ENCODE assay signal across 24 mouse cellular contexts in genomic region chr8:122157689-122158088, GRCm38 (mm10).
DNase-seq lines count a peak whose midpoint lies in the region; ATAC-seq lines count a peak whose summit lies in the region.
"Had no signal": no experiment of that assay in that cellular context is flagged by ENCODE, and none has a peak within 500 bp of the region (broad histone marks: within the 10 kb centered on the region; RNA-seq: fewer than 3 reads in every experiment).

No protein-coding gene starts in this region.

- no peaks in the 10 kb centered on the region for H3K9me3 ChIP-seq in limb, embryonic 15.5 days
- H3K9me3 ChIP-seq: heart, embryonic 13.5 days; kidney, embryonic 15.5 days; midbrain, embryonic 12.5 days had no signal

- 31% methylated on average over 12 of the region's 12 CpGs for WGBS in limb, embryonic 15.5 days

- ATAC-seq in limb, embryonic 15.5 days (ENCODE audit: insufficient number of reproducible peaks, low FRiP score, low TSS enrichment, low read depth), result 0 out of 2 replicates have a peak, but pooled peaks have one; percentile 32
- no peak for ATAC-seq in cerebellum, adult (ENCODE audit: insufficient number of reproducible peaks, low FRiP score, low TSS enrichment)
- ATAC-seq: intestine, postnatal 0 days; liver, postnatal 0 days had no signal

- peak; percentile 54 for DNase-seq in embryo, embryonic 10.5 days (ENCODE audit: low spot score)
- DNase-seq in embryo, embryonic 11.5 days (ENCODE audit: low read depth, low spot score), result peak; percentile 37
- peak; percentile 73 for DNase-seq in forelimb bud, embryonic 11.5 days (ENCODE audit: low read depth, low spot score)
- DNase-seq in left cerebral cortex, adult 11 months (ENCODE audit: low spot score), result no peak
- DNase-seq in adrenal gland, adult 18-20 months (ENCODE audit: low spot score in 2 of 2), result no peak
- DNase-seq: adrenal gland, adult 8-10 months; cerebellum, adult 8-10 months; cerebellum, postnatal 36 days; heart, adult 11 months; heart, postnatal 14 days; kidney, postnatal 36 days; layer of hippocampus, postnatal 36 days; liver, postnatal 0 days; lung, postnatal 10 days; right cerebral cortex, postnatal 25 days; spleen, adult 18-20 months; thymus, postnatal 14 days had no signal

- H3K27me3 ChIP-seq in limb, embryonic 15.5 days, result no peaks in the 10 kb centered on the region
- H3K27me3 ChIP-seq: kidney, embryonic 15.5 days; midbrain, embryonic 12.5 days had no signal

- H3K4me3 ChIP-seq in limb, embryonic 15.5 days, result no peak overlapping the region
- H3K4me3 ChIP-seq: heart, embryonic 13.5 days; kidney, embryonic 15.5 days; midbrain, embryonic 12.5 days had no signal

- H3K4me2 ChIP-seq in limb, embryonic 15.5 days, result no peak overlapping the region
- H3K4me2 ChIP-seq: heart, embryonic 13.5 days; kidney, embryonic 15.5 days; liver, embryonic 11.5 days; midbrain, embryonic 12.5 days had no signal

- H3K27ac ChIP-seq in limb, embryonic 15.5 days, result peak overlapping the region; percentile 38; the same call in 1 of the 2 replicates
- H3K27ac ChIP-seq: heart, embryonic 13.5 days; kidney, embryonic 15.5 days; midbrain, embryonic 12.5 days had no signal

- no peaks in the 10 kb centered on the region for H3K36me3 ChIP-seq in limb, embryonic 15.5 days
- H3K36me3 ChIP-seq: heart, embryonic 13.5 days; kidney, embryonic 15.5 days; midbrain, embryonic 12.5 days had no signal

- peaks cover 8% of the 10 kb centered on the region for H3K4me1 ChIP-seq in limb, embryonic 15.5 days

- H3K9ac ChIP-seq in limb, embryonic 15.5 days, result no peak overlapping the region
- H3K9ac ChIP-seq: heart, embryonic 13.5 days; kidney, embryonic 15.5 days; liver, postnatal 0 days; midbrain, embryonic 12.5 days had no signal

Comparison
In these comparisons a context has a peak if more than half of its experiments do, and no peak if none do; other contexts are left out.
1. DNase-seq: peak in embryo, embryonic 10.5 days (single experiment), embryo, embryonic 11.5 days (single experiment) and forelimb bud, embryonic 11.5 days (single experiment); none in left cerebral cortex, adult 11 months (single experiment) and adrenal gland, adult 18-20 months (0 of 2).